Mouse (Mus musculus) intestine, embryonic 15.5 days (tissue): ENCODE results near the gene Pkp4. TPM values are rescaled to one million over a fixed set of nuclear protein-coding genes. Genes with fewer than 3 reads are reported as not detected.

Experiments
- ATAC-seq: fragments of 200-750 bp; cut with Nextera tagmentation; 2 replicates; pipeline ENCODE4 v1.8.0; 2017; ENCODE audit warnings: moderate TSS enrichment, moderate library complexity
- H3K27ac ChIP-seq: fragments of 300-500 bp; sonication (generic); 2 replicates; pipeline ENCODE4 v1.5.1; 2015; ENCODE audit warnings: mild to moderate bottlenecking, inconsistent platforms
- H3K27me3 ChIP-seq: fragments of 300-500 bp; sonication (generic); replicated peaks from 2 replicates; pipeline ENCODE4 v1.6.1; 2015; ENCODE audit warnings: inconsistent platforms
- H3K36me3 ChIP-seq: fragments of 300-500 bp; sonication (generic); 2 replicates; pipeline ENCODE4 v1.6.1; 2015; ENCODE audit warnings: inconsistent platforms
- H3K4me1 ChIP-seq: fragments of 300-500 bp; sonication (generic); replicated peaks from 2 replicates; pipeline ENCODE4 v1.6.1; 2015; ENCODE audit warnings: inconsistent platforms
- H3K4me2 ChIP-seq: fragments of 300-500 bp; sonication (generic); replicated peaks from 2 replicates; pipeline ENCODE4 v1.6.1; 2015; ENCODE audit warnings: mild to moderate bottlenecking, inconsistent platforms
- H3K4me3 ChIP-seq: fragments of 300-500 bp; sonication (generic); replicated peaks from 2 replicates; pipeline ENCODE4 v1.5.1; 2015; ENCODE audit warnings: inconsistent platforms
- H3K9ac ChIP-seq: fragments of 300-500 bp; sonication (generic); 2 replicates; pipeline ENCODE4 v1.6.1; 2015; ENCODE audit warnings: inconsistent platforms
- H3K9me3 ChIP-seq: fragments of 300-500 bp; sonication (generic); 2 replicates; pipeline ENCODE4 v1.6.1; 2016; ENCODE audit warnings: inconsistent platforms
- WGBS: fragments of 180-500 bp; shearing (Covaris S2); methylation state at CpG from one replicate; pipeline ENCODE4 v1.1.7; 2015; 5-methylcytosine and 5-hydroxymethylcytosine counted together
- polyA plus RNA-seq: library from polyadenylated mRNA; unstranded; fragments of >200 nt; fragmentation: Nextera tagmentation; extraction: Ambion mirVana; gene quantifications from 2 replicates; pipeline ENCODE4 v1.2.1, GENCODE M21; 2015

The Pkp4 gene
- polyA plus RNA-seq, 1 experiment from 2014 or later, result 17.4 TPM

DNA sequence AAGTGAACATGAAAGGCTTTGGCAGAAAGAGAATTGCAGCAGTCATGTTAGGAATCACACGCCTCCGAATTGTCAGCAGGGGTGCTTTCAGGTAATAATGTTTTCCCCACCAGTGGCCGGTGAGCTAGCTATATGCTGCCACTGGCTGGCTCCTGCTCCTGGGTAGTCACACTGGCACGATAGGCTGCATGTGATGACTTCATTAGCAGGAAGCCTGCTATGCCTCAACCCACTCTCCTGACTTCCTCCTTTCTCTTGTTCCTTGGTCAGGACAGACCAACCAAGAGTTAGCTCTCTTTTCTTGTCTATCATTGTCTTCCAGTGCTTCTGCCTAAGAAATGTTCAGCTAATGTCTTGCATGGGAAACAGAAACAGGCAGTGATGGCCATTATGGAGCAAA, 171.9 kb downstream of the Pkp4 start:
- no peak for ATAC-seq
- H3K9ac ChIP-seq, result no peak overlapping the region
- H3K9me3 ChIP-seq, result no peaks in the 10 kb centered on the region
- H3K4me3 ChIP-seq, result no peak overlapping the region
- 0 out of 2 replicates have a peak, but pooled peaks cover 3% of the 10 kb centered on the region for H3K36me3 ChIP-seq
- H3K4me1 ChIP-seq, result no peaks in the 10 kb centered on the region
- H3K4me2 ChIP-seq, result no peak overlapping the region
- no peaks in the 10 kb centered on the region for H3K27me3 ChIP-seq
- 87% methylated on average over 4 of the region's 4 CpGs for WGBS
- no peak overlapping the region for H3K27ac ChIP-seq

DNA sequence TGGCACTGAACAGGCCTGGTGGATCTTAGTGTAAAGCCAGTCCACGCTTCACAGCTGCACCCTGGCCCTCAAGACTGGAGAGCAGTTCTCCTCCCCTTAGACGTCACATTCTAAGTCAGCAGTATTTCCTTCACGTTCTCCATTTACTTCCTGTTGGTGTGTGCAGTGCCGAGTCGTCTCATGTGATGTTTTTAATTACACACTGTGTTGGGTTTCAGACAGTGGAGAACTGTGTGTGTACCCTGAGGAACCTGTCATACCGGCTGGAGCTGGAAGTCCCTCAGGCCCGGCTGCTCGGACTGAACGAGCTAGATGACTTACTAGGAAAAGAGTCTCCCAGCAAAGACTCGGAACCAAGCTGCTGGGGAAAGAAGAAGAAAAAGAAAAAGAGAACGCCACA, 177.9 kb downstream of the Pkp4 start:
- H3K9me3 ChIP-seq, result no peaks in the 10 kb centered on the region
- no peak overlapping the region for H3K4me3 ChIP-seq
- H3K27ac ChIP-seq, result no peak overlapping the region
- no peak for ATAC-seq
- WGBS, result 69% methylated on average over 11 of the region's 11 CpGs
- H3K9ac ChIP-seq, result no peak overlapping the region
- no peaks in the 10 kb centered on the region for H3K4me1 ChIP-seq
- H3K4me2 ChIP-seq, result no peak overlapping the region
- no peaks in the 10 kb centered on the region for H3K27me3 ChIP-seq
- H3K36me3 ChIP-seq, result 0 out of 2 replicates have a peak, but pooled peaks cover 12% of the 10 kb centered on the region

DNA sequence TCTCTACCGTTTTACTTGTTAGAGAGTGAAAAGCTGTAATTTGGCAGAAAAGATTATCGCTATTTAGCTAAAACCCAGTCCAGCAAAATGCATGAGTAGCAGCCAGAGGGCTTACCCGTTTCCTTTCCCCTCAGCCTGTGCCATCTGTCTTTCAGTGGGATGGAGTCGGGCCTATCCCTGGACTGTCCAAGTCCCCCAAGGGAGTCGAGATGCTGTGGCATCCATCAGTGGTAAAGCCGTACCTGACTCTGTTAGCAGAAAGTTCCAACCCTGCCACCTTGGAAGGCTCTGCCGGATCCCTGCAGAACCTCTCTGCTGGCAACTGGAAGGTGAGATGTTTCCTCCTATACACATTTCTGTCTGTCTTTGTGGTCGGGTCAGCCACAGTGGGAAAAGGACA, 178.3 kb downstream of the Pkp4 start:
- Histone ChIP-seq H3K9ac (no peak overlapping the region), H3K36me3 (0 out of 2 replicates have a peak, but pooled peaks cover 12% of the 10 kb centered on the region), H3K4me2 (no peak overlapping the region), H3K4me3 (no peak overlapping the region), H3K9me3 (no peaks in the 10 kb centered on the region), H3K27me3 (no peaks in the 10 kb centered on the region), H3K4me1 (no peaks in the 10 kb centered on the region), H3K27ac (no peak overlapping the region)
- no peak for ATAC-seq
- 85% methylated on average over 8 of the region's 8 CpGs for WGBS

DNA sequence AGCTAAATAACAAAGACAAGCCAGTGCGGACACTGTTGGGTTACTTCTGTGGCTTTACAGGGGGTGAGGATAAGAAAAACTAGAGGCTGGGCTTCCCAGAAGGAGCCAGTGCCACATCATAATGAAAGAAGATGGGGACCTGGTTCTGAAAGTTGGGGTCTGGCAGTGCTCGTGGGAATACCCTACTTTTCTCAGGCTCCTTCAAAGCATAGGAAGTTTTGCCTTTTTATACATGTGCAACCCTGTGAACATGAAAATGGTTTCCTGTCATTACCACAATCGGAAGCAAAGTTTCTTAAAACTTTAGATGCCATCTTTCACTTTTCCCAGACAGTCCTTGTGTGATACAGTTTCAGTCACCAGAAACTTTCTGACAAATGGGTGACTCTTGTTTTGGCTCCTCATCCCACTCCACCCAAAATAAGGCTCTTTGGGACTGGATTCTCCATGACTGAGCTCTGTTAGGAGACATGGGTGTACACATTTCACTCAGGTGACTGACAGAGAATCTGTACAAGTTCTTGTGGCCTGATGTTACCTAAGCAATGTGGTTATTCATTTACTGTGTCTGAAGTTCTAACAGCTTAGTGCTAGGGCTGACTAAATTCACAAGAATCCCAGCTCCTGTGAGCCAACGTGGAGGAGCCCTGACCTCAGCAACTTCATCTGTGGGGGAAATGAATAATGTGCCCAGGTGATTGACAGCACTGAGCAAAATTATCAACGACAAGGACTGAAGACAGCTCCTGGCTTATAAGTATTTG, 179.3 kb downstream of the Pkp4 start:
- no peaks in the 10 kb centered on the region for H3K4me1 ChIP-seq
- ATAC-seq, result no peak
- H3K4me2 ChIP-seq, result no peak overlapping the region
- peaks cover 12% of the 10 kb centered on the region; the same call in 1 of the 2 replicates for H3K36me3 ChIP-seq
- H3K9me3 ChIP-seq, result no peaks in the 10 kb centered on the region
- WGBS, result 83% methylated on average over 5 of the region's 5 CpGs
- no peaks in the 10 kb centered on the region for H3K27me3 ChIP-seq
- H3K27ac ChIP-seq, result no peak overlapping the region
- H3K4me3 ChIP-seq, result no peak overlapping the region
- H3K9ac ChIP-seq, result no peak overlapping the region

DNA sequence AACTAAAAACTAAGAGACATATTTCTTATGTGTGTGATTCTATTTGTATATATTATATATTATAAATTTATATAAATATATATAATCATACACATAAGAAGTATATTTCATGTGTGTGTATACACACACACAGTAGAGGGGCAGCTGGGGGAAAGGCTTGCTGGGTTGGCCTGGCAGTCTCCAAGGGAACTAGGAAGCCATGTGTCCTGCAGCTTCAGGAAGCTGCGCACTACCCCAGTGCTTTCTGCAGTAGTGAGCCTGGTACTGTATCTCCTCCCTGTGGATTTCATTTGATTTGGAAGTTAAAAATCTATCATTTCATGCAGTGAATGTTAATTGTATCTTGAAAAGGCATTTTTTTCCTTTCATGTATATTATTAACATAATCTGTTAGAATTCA, 180.2 kb downstream of the Pkp4 start:
- Histone ChIP-seq H3K4me3 (no peak overlapping the region), H3K27me3 (no peaks in the 10 kb centered on the region), H3K36me3 (peaks cover 12% of the 10 kb centered on the region; the same call in 1 of the 2 replicates), H3K9ac (no peak overlapping the region), H3K4me2 (no peak overlapping the region), H3K4me1 (no peaks in the 10 kb centered on the region), H3K9me3 (no peaks in the 10 kb centered on the region), H3K27ac (no peak overlapping the region)
- no peak for ATAC-seq
- 92% methylated on average over 1 of the region's 1 CpGs for WGBS

DNA sequence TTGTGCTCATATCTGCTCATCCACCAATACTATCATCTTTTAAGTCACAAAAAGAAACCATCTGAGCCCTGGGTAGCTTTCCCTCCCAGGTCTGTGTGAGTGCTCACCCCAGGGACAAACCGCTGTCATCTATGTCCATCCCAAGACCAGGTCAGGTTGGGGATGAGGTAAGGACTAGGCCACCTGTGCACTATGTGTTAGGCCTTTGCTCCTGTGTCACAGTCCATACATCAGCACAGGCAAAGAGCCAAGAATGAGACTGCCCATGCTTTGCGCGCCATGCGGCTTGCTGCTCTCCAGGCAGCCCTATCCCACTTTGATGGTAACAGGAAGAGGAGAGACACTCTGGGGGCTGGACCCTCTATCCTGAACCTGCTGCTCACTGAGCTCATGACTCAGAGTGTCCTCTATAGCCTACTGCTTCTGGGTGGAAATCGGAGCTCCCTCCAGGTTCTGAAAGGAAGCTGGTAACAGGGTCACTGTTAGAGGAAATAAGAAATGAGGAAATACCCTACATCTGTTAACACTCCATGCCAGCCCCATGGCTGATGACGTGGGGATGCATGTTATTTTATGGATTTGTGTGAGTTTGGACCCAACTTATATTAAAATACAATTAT, 182.1 kb downstream of the Pkp4 start:
- Histone ChIP-seq H3K4me3 (no peak overlapping the region), H3K27ac (no peak overlapping the region), H3K4me1 (0 out of 2 replicates have a peak, but pooled peaks cover 3% of the 10 kb centered on the region), H3K9me3 (no peaks in the 10 kb centered on the region), H3K27me3 (no peaks in the 10 kb centered on the region), H3K36me3 (peaks cover 12% of the 10 kb centered on the region), H3K9ac (no peak overlapping the region), H3K4me2 (no peak overlapping the region)
- 93% methylated on average over 6 of the region's 6 CpGs for WGBS
- no peak for ATAC-seq

DNA sequence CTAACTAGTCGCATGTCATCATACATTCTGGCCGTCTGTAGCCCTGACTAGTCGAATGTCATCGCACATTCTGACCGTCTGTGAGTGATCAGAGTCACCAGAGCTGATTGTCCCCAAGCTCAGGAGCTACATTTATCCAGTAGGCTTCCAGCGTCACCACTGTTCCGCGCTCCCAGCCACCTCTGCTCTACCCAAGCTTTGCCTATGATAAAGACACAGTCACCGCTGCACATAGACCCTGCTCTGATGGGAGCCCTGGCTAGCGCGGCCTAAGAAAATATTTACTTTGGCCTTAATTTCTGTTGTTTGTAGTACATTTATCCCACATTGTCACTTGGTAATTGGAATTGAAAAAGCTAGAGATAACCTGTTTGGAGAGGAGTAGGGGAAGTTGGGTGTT, 183.2 kb downstream of the Pkp4 start:
- H3K4me1 ChIP-seq, result 0 out of 2 replicates have a peak, but pooled peaks cover 3% of the 10 kb centered on the region
- no peak overlapping the region for H3K27ac ChIP-seq
- H3K36me3 ChIP-seq, result peaks cover 11% of the 10 kb centered on the region
- H3K9me3 ChIP-seq, result no peaks in the 10 kb centered on the region
- H3K9ac ChIP-seq, result no peak overlapping the region
- WGBS, result 80% methylated on average over 11 of the region's 11 CpGs
- ATAC-seq, result peak; percentile 34; the same call in 1 of the 2 replicates
- no peaks in the 10 kb centered on the region for H3K27me3 ChIP-seq
- no peak overlapping the region for H3K4me3 ChIP-seq
- no peak overlapping the region for H3K4me2 ChIP-seq

DNA sequence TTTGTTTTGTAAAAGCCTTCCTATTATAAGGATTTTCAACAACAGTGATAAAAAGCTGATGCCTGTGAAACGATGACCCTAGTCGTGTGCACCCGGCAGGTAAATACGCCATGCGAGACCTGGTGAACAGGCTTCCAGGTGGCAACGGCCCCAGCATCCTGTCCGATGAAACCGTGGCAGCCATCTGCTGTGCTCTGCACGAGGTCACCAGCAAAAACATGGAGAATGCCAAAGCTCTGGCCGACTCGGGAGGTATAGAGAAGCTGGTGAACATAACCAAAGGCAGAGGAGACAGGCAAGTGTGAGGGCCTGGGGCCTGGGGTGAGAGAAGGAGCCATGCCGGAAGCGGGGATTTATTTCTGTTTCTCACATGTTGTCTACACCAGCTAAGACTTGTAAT, 184.0 kb downstream of the Pkp4 start:
- WGBS, result 91% methylated on average over 13 of the region's 13 CpGs
- no peak overlapping the region for H3K4me3 ChIP-seq
- no peaks in the 10 kb centered on the region for H3K27me3 ChIP-seq
- H3K4me2 ChIP-seq, result no peak overlapping the region
- ATAC-seq, result no peak
- no peak overlapping the region for H3K9ac ChIP-seq
- H3K36me3 ChIP-seq, result peaks cover 7% of the 10 kb centered on the region
- H3K27ac ChIP-seq, result no peak overlapping the region
- H3K9me3 ChIP-seq, result no peaks in the 10 kb centered on the region
- H3K4me1 ChIP-seq, result 0 out of 2 replicates have a peak, but pooled peaks cover 3% of the 10 kb centered on the region

DNA sequence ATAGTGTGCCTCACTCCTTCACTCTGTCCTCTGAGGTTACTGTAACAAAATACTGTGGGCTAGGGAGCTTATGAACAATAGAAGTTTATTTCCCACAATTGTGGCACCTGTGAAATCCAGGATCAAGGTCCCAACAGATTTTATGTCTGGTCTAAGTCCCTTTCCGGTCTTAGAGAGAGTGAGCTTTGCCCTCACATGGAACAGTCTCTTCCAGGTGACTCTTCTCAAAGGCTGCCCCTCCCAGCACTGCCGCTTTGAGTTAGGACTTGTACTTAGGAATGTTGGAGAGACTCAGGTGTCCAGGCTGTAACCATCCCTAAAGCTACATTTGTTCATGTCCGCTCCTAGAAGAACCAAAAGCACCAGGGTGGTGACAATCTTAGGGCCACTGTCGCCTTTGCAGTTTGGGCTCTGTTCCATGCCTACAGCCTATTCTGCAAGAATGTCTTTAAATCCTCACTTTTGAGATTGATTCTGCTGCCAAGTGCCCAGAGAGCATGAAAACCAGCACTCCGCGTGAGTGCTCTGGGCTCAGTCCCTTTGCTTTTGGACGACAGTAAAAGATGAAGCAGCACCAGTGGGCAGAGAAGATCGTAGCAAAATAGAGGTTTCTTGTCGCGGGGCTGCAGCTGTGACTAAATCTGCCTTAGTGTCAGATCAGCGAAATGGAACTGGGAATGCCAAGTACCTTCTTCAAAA, 184.6 kb downstream of the Pkp4 start:
- Histone ChIP-seq H3K27me3 (no peaks in the 10 kb centered on the region), H3K27ac (no peak overlapping the region), H3K4me1 (0 out of 2 replicates have a peak, but pooled peaks cover 5% of the 10 kb centered on the region), H3K4me2 (no peak overlapping the region), H3K36me3 (peaks cover 7% of the 10 kb centered on the region), H3K9ac (no peak overlapping the region), H3K9me3 (no peaks in the 10 kb centered on the region), H3K4me3 (no peak overlapping the region)
- no peak for ATAC-seq
- 89% methylated on average over 11 of the region's 11 CpGs for WGBS

DNA sequence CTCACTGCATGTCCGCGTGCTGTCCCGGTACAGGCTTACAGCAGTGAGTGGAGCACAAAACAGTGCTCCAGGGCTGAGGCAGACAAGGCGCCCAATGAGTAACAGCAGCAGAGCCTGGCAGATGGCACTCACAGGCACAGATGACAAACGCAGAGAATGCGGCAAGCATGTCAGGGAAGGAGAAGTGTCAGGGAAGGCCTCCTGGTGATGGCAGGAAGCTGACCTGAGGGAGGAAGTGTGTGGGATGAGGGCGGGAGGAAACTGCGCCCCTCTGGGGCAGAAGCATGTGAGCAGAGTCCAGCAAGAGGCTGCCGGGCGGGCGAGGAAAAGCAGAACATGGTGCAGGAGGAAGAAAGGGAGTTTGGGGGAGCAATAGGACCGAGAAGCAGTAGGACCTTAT, 185.8 kb downstream of the Pkp4 start:
- 71% methylated on average over 12 of the region's 12 CpGs for WGBS
- no peak overlapping the region for H3K27ac ChIP-seq
- H3K4me2 ChIP-seq, result no peak overlapping the region
- no peak for ATAC-seq
- H3K9me3 ChIP-seq, result no peaks in the 10 kb centered on the region
- H3K9ac ChIP-seq, result no peak overlapping the region
- H3K36me3 ChIP-seq, result peaks cover 7% of the 10 kb centered on the region
- H3K4me1 ChIP-seq, result 0 out of 2 replicates have a peak, but pooled peaks cover 5% of the 10 kb centered on the region
- H3K27me3 ChIP-seq, result no peaks in the 10 kb centered on the region
- no peak overlapping the region for H3K4me3 ChIP-seq

DNA sequence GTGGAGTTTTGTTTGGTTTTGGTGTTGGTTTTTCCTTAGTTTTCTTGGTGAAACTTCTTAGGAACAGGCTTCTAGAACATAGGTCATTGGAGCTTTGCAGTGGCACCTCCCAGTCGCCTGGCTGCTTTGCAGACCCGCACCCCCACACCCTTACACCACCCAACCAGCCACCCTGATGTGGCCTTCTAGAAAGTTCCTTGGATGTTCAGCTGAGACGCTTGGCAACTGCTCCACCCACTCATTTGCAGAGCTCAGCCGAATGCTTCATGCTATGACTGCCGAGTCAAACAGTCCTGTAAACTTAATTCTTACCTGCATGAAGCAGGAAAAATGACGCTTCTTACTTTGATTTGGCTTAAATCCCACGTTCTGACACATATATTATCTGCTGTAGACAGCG, 187.9 kb downstream of the Pkp4 start:
- Histone ChIP-seq H3K36me3 (peaks cover 7% of the 10 kb centered on the region), H3K9ac (no peak overlapping the region), H3K4me1 (0 out of 2 replicates have a peak, but pooled peaks cover 5% of the 10 kb centered on the region), H3K9me3 (no peaks in the 10 kb centered on the region), H3K27me3 (no peaks in the 10 kb centered on the region), H3K4me2 (no peak overlapping the region), H3K4me3 (no peak overlapping the region), H3K27ac (no peak overlapping the region)
- no peak for ATAC-seq
- WGBS, result 76% methylated on average over 8 of the region's 8 CpGs

DNA sequence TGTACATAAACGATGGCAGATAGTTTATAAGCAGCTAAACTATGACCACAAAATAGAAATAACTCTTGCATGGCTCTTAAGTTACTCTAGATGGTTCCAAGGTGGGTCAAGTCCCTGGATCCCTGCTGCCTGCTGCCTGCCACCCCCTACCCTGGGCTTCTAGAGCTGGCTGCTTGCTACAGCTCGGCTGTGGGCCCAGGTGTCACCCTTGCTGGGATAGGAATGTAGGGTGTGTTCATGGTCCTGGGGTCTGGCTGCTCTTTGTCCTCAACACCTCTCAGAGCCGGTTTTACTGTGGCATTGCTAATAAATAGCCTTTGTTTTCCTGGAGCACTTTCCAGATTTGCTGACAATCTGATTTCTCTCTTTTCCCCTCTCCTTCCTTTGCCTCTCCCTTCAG, 189.4 kb downstream of the Pkp4 start:
- H3K4me3 ChIP-seq, result no peak overlapping the region
- 59% methylated on average over 3 of the region's 3 CpGs for WGBS
- no peak overlapping the region for H3K4me2 ChIP-seq
- H3K9me3 ChIP-seq, result no peaks in the 10 kb centered on the region
- peak; percentile 68 for ATAC-seq
- H3K36me3 ChIP-seq, result peaks cover 12% of the 10 kb centered on the region
- no peak overlapping the region for H3K9ac ChIP-seq
- H3K4me1 ChIP-seq, result 0 out of 2 replicates have a peak, but pooled peaks cover 5% of the 10 kb centered on the region
- peak overlapping the region; percentile 42; the same call in 1 of the 2 replicates for H3K27ac ChIP-seq
- H3K27me3 ChIP-seq, result no peaks in the 10 kb centered on the region
